Mouse (Mus musculus): ENCODE results near the gene Mob1a. TPM values are rescaled to one million over a fixed set of nuclear protein-coding genes. Genes with fewer than 3 reads are reported as not detected.
"Not testable (repeated sequence)": the region's sequence is repeated elsewhere in the genome, so short reads cannot be mapped to it uniquely, and the experiment has no call there.

Gene Mob1a
- polyA plus RNA-seq, 1 experiment = 43.1 TPM

DNA sequence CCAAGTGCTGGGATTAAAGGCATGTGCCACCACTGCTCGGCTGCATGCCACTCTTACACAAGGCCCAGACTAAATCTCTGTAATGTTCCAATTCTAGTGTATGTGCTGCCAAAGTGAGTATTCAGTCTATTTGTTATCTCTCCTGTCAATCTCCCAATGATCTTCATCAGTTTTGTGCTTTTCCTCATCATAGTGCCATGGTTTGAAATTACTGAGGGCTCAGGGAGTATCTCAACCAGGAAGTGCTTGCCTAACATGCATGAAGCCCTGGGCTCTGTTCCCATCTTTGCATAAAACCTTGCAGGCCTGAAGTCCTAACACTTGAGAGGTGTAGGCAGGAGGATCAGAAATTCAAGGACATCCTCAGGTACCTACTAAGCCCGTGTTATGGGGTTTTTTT is 3.0 kb upstream of the Mob1a start:
- H3K4me1 ChIP-seq (ENCODE audit: control insufficient read depth, insufficient read depth, insufficient read length, low read length) = 0 out of 2 replicates have a peak, but pooled peaks cover 2% of the 10 kb centered on the region
- no peak overlapping the region for H3K4me3 ChIP-seq (ENCODE audit: insufficient read depth, low read depth, low read length)
- no peak overlapping the region for H3K27ac ChIP-seq (replicated peaks; ENCODE audit: low read depth, low read length)

- Histone ChIP-seq H3K27ac (replicated peaks; ENCODE audit: low read depth, low read length) (0 out of 2 replicates have a peak overlapping the region, but pooled peaks have one; percentile 44), H3K4me1 (ENCODE audit: control insufficient read depth, insufficient read depth, insufficient read length, low read length) (0 out of 2 replicates have a peak, but pooled peaks cover 2% of the 10 kb centered on the region), H3K4me3 (ENCODE audit: insufficient read depth, low read depth, low read length) (no peak overlapping the region)
Measured at GRCm38 (mm10) chr6:83323652-83324419, 2.0 kb upstream of the Mob1a start.

DNA sequence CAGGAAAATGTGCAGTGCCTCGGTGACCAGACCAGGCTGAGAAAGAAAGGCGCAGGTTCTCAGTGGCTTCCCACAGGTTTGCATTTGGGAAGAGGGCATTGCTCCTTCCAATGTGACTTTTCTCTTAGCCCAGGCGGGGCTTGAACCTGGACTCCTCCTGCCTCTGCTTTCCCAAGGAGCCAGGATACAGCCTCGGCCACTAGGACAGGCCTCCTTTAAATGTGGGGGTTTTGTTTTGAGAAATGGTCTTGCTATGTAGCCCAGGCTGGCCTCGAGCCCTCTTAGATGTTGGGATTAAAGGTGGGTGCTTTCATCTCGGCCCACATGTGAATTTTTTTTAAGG is 549 bp downstream of the Mob1a start:
- Histone ChIP-seq H3K27ac (replicated peaks; ENCODE audit: low read depth, low read length) (peak overlapping the region; percentile 29), H3K4me3 (ENCODE audit: insufficient read depth, low read depth, low read length) (peak overlapping the region; percentile 89), H3K4me1 (ENCODE audit: control insufficient read depth, insufficient read depth, insufficient read length, low read length) (0 out of 2 replicates have a peak, but pooled peaks cover 2% of the 10 kb centered on the region)

DNA sequence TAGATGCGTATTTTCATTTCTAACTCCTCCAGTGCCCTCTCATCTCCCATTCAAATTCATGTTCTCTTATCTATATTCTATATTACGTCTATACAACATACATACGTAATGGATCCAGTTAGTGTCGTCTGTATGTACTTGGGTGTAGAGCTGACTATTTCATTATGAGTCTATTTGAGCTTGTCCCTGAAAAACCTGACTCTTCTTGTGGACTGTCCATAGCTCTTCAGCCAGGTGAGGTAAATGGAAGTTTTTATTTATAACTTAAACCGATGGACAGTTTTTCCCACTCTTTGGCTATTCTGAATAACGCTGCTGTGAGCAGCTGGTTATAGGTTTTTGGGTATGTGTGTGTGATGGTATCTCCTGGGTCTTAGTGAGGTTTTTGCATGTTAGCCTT is 945 bp downstream of the Mob1a start:
- Histone ChIP-seq H3K4me1 (ENCODE audit: control insufficient read depth, insufficient read depth, insufficient read length, low read length) (0 out of 2 replicates have a peak, but pooled peaks cover 2% of the 10 kb centered on the region), H3K27ac (replicated peaks; ENCODE audit: low read depth, low read length) (no peak overlapping the region), H3K4me3 (ENCODE audit: insufficient read depth, low read depth, low read length) (peak overlapping the region; percentile 89)

DNA sequence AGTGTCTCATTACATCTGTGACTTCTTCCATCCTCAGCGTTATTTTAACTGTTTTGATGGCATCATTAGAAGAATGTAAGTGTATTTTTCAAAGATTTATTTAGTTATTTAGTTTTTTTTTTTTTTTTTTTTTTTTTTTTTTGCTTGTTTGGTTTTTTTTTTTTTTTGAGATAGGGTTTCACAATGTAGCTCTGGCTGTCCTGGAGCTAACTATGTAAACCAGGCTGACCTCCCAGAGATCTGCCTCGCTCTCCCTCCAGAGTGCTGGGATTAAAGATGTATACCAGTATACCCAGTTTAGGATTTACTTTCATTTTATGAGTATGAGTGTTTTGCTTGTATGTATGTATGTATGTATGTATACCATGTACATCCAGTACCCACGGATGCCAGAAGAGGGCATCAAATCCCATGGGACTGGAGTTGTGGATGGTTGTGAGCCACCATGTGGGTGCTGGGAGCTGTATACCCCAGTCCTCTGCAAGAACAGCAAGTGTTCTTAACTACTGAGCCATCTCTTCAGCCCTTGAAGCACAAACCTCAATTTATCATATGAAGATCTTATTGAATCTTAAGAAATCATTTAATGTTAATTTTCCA is 1.9 kb downstream of the Mob1a start:
- Histone ChIP-seq H3K4me3 (ENCODE audit: insufficient read depth, low read depth, low read length) (no peak overlapping the region), H3K4me1 (ENCODE audit: control insufficient read depth, insufficient read depth, insufficient read length, low read length) (0 out of 2 replicates have a peak, but pooled peaks cover 2% of the 10 kb centered on the region), H3K27ac (replicated peaks; ENCODE audit: low read depth, low read length) (no peak overlapping the region)

DNA sequence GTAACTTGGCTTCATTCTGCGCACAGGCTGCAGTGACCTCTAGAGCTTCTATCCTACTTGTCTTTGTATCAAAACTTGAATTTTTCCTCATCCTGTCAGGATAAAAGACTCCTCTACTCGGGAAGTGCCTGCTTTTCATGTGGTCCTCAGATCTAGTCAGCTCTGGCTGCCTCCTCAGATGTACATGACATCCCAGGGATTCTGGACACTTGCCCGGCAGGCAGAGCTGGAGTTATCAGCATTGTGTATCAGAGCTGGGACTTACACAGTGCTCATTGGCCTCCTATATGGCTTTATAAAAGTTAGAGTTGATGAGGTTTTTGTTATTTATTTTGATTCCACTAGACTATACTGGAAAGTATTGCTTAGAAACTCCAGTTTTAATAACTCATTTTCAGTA is 15.6 kb downstream of the Mob1a start:
- Histone ChIP-seq H3K4me1 (ENCODE audit: control insufficient read depth, insufficient read depth, insufficient read length, low read length) (no peaks in the 10 kb centered on the region), H3K4me3 (ENCODE audit: insufficient read depth, low read depth, low read length) (no peak overlapping the region), H3K27ac (replicated peaks; ENCODE audit: low read depth, low read length) (no peak overlapping the region)

DNA sequence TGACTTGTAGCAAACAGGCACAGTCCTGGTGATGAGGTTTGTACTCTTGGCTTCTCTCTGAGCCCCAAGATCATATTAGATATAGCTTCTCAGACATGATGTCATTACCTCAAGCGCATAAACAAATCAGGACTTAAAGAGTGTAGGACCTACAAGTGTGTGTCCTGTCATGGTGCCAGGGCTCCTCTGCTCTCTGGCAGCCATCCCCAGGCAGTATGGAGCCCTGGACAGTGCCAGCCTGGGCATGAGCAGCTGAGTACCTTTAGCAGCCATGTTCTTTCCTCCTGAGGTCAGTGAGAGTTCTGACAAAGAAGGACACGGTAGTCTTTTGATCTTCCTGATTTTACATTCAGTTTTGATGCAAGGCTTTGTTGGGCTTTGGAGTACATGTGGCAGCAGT is 17.1 kb downstream of the Mob1a start:
- Histone ChIP-seq H3K4me3 (ENCODE audit: insufficient read depth, low read depth, low read length) (no peak overlapping the region), H3K4me1 (ENCODE audit: control insufficient read depth, insufficient read depth, insufficient read length, low read length) (no peaks in the 10 kb centered on the region), H3K27ac (replicated peaks; ENCODE audit: low read depth, low read length) (no peak overlapping the region)

GRCm38 (mm10) chr6:83345285-83345684 is 19.5 kb downstream of the Mob1a start:
- H3K4me3 ChIP-seq (ENCODE audit: insufficient read depth, low read depth, low read length); H3K4me1 ChIP-seq (ENCODE audit: control insufficient read depth, insufficient read depth, insufficient read length, low read length); H3K27ac ChIP-seq (replicated peaks; ENCODE audit: low read depth, low read length): not testable (repeated sequence)

GRCm38 (mm10) chr6:83347916-83348315 is 22.1 kb downstream of the Mob1a start:
- Histone ChIP-seq H3K4me3 (ENCODE audit: insufficient read depth, low read depth, low read length) (no peak overlapping the region), H3K27ac (replicated peaks; ENCODE audit: low read depth, low read length) (no peak overlapping the region), H3K4me1 (ENCODE audit: control insufficient read depth, insufficient read depth, insufficient read length, low read length) (peaks cover 7% of the 10 kb centered on the region)

DNA sequence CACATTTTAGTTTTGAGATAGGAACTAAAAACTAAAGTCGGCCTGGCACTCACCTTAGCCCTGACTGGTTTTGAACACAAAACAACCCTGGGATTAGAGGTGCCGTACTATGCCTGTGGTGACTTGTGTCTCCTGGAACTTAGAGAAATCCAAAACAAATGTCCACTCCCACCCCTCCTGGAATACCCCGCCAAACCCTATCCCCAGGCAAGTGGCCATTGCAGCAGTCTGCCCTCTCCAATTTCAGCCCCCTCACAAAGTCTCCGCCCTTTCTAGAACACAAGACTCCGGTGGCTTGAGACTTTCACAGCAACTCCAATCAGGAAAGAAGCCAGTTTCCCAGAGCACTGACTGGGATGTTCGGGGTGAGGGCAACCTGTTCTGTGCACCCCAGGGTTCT is 23.1 kb downstream of the Mob1a start, which contains the start of gene Bola3:
Bola3 (plus strand) TSS at position 275 of the 400 bp plus-strand sequence.
- Histone ChIP-seq H3K27ac (replicated peaks; ENCODE audit: low read depth, low read length) (peak within 1 kb of the TSS; percentile 96), H3K4me1 (ENCODE audit: control insufficient read depth, insufficient read depth, insufficient read length, low read length) (peaks cover 7% of the 10 kb centered on the region), H3K4me3 (ENCODE audit: insufficient read depth, low read depth, low read length) (peak within 1 kb of the TSS; percentile 95)

- Histone ChIP-seq H3K4me1 (ENCODE audit: control insufficient read depth, insufficient read depth, insufficient read length, low read length) (peaks cover 7% of the 10 kb centered on the region), H3K27ac (replicated peaks; ENCODE audit: low read depth, low read length) (peak overlapping the region; percentile 96), H3K4me3 (ENCODE audit: insufficient read depth, low read depth, low read length) (peak overlapping the region; percentile 95)
Measured at GRCm38 (mm10) chr6:83349274-83349958, 23.6 kb downstream of the Mob1a start.

GRCm38 (mm10) chr6:83350172-83350571 is 24.4 kb downstream of the Mob1a start:
- Histone ChIP-seq H3K4me3 (ENCODE audit: insufficient read depth, low read depth, low read length) (peak overlapping the region; percentile 95), H3K4me1 (ENCODE audit: control insufficient read depth, insufficient read depth, insufficient read length, low read length) (peaks cover 7% of the 10 kb centered on the region), H3K27ac (replicated peaks; ENCODE audit: low read depth, low read length) (peak overlapping the region; percentile 96)

DNA sequence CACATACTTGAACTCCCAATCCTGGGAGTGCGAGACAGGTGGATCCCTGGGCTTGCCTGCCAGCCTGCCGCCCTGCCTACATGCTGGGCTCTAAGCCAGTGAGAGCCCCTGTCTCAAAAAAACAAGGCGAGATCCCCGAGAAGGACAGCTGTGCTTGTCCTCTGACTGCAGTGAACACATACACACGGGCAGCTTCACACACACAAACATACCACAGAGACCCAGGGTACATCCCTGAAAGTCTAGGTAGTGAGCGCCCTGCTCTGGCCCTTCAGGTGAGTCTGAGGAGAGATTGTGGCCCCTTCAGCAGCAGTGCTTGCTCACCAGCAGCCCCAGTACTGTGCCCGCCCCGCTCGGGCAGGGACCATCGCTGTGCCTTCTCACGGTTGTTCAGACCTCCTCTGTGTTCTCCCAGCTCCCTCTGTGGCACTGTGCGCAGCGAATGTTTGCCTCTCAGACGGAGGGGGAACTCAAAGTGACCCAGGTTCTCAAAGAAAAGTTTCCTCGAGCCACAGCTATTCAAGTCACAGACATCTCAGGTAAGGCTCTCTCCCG is 25.1 kb downstream of the Mob1a start:
- no peak overlapping the region for H3K4me3 ChIP-seq (ENCODE audit: insufficient read depth, low read depth, low read length)
- H3K27ac ChIP-seq (replicated peaks; ENCODE audit: low read depth, low read length) = no peak overlapping the region
- H3K4me1 ChIP-seq (ENCODE audit: control insufficient read depth, insufficient read depth, insufficient read length, low read length) = peaks cover 7% of the 10 kb centered on the region

GRCm38 (mm10) chr6:83351490-83352160 is 25.8 kb downstream of the Mob1a start:
- peaks cover 7% of the 10 kb centered on the region for H3K4me1 ChIP-seq (ENCODE audit: control insufficient read depth, insufficient read depth, insufficient read length, low read length)
- no peak overlapping the region for H3K4me3 ChIP-seq (ENCODE audit: insufficient read depth, low read depth, low read length)
- no peak overlapping the region for H3K27ac ChIP-seq (replicated peaks; ENCODE audit: low read depth, low read length)

Data from brown adipose tissue, adult 24 weeks (tissue).